ENCODE assay signal across 8 mouse cellular contexts in genomic region chr8:111732004-111732403, GRCm38 (mm10). TPM values are rescaled to one million over a fixed set of nuclear protein-coding genes. Genes with fewer than 3 reads are reported as not detected.
A peak's percentile ranks its signal among the peaks of the same experiment; 100 is the strongest.
DNase-seq lines count a peak whose midpoint lies in the region; ATAC-seq and TF ChIP-seq lines count a peak whose summit lies in the region.

No protein-coding gene starts in this region.

- no peak for TF ChIP-seq RAD21 in CH12.LX (IDR thresholded peaks at IDR 0.05; ENCODE audit: low read depth, low read length)

- WGBS in forebrain, embryonic 10.5 days, result 0% methylated on average over 41 of the region's 41 CpGs
- WGBS in heart, embryonic 15.5 days, result under 1% methylated on average over 38 of the region's 41 CpGs
- WGBS in liver, embryonic 12.5 days (ENCODE audit: insufficient replicate concordance), result 1% methylated on average over 39 of the region's 41 CpGs
- under 1% methylated on average over 28 of the region's 41 CpGs for WGBS in stomach, embryonic 14.5 days

- peak overlapping the region; percentile 95 for H3K4me2 ChIP-seq in CH12.LX (ENCODE audit: insufficient read depth, low read depth, poor library complexity, severe bottlenecking)
- H3K4me2 ChIP-seq in heart, embryonic 15.5 days, result peak overlapping the region; percentile 89
- H3K4me2 ChIP-seq in liver, embryonic 12.5 days, result peak overlapping the region; percentile 89
- H3K4me2 ChIP-seq in stomach, embryonic 14.5 days (replicated peaks; ENCODE audit: low read depth, low read length), result peak overlapping the region; percentile 74

- in situ Hi-C loops in CH12.LX (cut with MboI; ENCODE audit: low pct_ligation_motif_present, low pct_unique_long_range_greater_than_20kb, low sequenced_read_pairs), result loop anchor here (10.0 kb wide), 1 partner anchor 103 kb away; no protein-coding TSS in a partner anchor

- H3K9ac ChIP-seq in CH12.LX (ENCODE audit: insufficient read depth, low read depth), result peak overlapping the region; percentile 57
- peak overlapping the region; percentile 82 for H3K9ac ChIP-seq in heart, embryonic 15.5 days
- peak overlapping the region; percentile 66 for H3K9ac ChIP-seq in liver, embryonic 12.5 days
- H3K9ac ChIP-seq in stomach, embryonic 14.5 days (replicated peaks; ENCODE audit: low read depth, low read length), result peak overlapping the region; percentile 81

- no peak for TF ChIP-seq CTCF in CH12.LX (conservative IDR thresholded peaks at IDR 0.05 in 1 of 2, IDR thresholded peaks at IDR 0.05 in 1 of 2; ENCODE audit: low read depth in 2 of 2, low read length in 2 of 2)

- ATAC-seq in heart, embryonic 15.5 days (replicated peaks; ENCODE audit: insufficient number of reproducible peaks, insufficient read depth, low FRiP score, low read depth), result peak; percentile 90
- peak; percentile 91 for ATAC-seq in liver, embryonic 12.5 days
- ATAC-seq in stomach, embryonic 14.5 days (ENCODE audit: insufficient number of reproducible peaks, insufficient read depth, low FRiP score, low read depth), result peak; percentile 92

- no peaks in the 10 kb centered on the region for H3K36me3 ChIP-seq in CH12.LX (replicated peaks in 1 of 2; ENCODE audit: control insufficient read depth in 1 of 2, insufficient read depth in 1 of 2, low read length in 1 of 2)
- H3K36me3 ChIP-seq in forebrain, embryonic 10.5 days (replicated peaks), result peaks cover 6% of the 10 kb centered on the region; the same call in 1 of the 2 replicates
- H3K36me3 ChIP-seq in heart, embryonic 15.5 days, result no peaks in the 10 kb centered on the region
- H3K36me3 ChIP-seq in liver, embryonic 12.5 days, result no peaks in the 10 kb centered on the region
- H3K36me3 ChIP-seq in stomach, embryonic 14.5 days (ENCODE audit: control insufficient read depth, insufficient read depth, low read length), result no peaks in the 10 kb centered on the region

- peaks cover 78% of the 10 kb centered on the region for H3K27me3 ChIP-seq in CH12.LX (replicated peaks)
- H3K27me3 ChIP-seq in forebrain, embryonic 10.5 days (ENCODE audit: poor library complexity, severe bottlenecking), result no peaks in the 10 kb centered on the region
- no peaks in the 10 kb centered on the region for H3K27me3 ChIP-seq in heart, embryonic 15.5 days
- H3K27me3 ChIP-seq in liver, embryonic 12.5 days (replicated peaks), result peaks cover 94% of the 10 kb centered on the region
- no peaks in the 10 kb centered on the region for H3K27me3 ChIP-seq in stomach, embryonic 14.5 days (ENCODE audit: control insufficient read depth, insufficient read depth, low read length)

- peaks cover 7 to 10% of the 10 kb centered on the region in 2 experiments; a peak in 3 of 4 replicates for H3K4me1 ChIP-seq in CH12.LX (ENCODE audit: control insufficient read depth in 1 of 2, insufficient read depth in 2 of 2)
- H3K4me1 ChIP-seq in forebrain, embryonic 10.5 days, result peaks cover 88% of the 10 kb centered on the region
- peaks cover 92% of the 10 kb centered on the region for H3K4me1 ChIP-seq in heart, embryonic 15.5 days (replicated peaks)
- peaks cover 83% of the 10 kb centered on the region for H3K4me1 ChIP-seq in liver, embryonic 12.5 days
- H3K4me1 ChIP-seq in stomach, embryonic 14.5 days (ENCODE audit: control insufficient read depth, insufficient read depth, low read length), result peaks cover 72% of the 10 kb centered on the region

- H3K27ac ChIP-seq in CH12.LX (ENCODE audit: insufficient read depth, low read depth), result no peak overlapping the region
- peak overlapping the region; percentile 91 for H3K27ac ChIP-seq in forebrain, embryonic 10.5 days
- H3K27ac ChIP-seq in heart, embryonic 15.5 days, result peak overlapping the region; percentile 92
- H3K27ac ChIP-seq in liver, embryonic 12.5 days, result peak overlapping the region; percentile 58; the same call in 1 of the 2 replicates
- H3K27ac ChIP-seq in stomach, embryonic 14.5 days (ENCODE audit: low read length), result peak overlapping the region; percentile 88

- peak; percentile 61 for TF ChIP-seq POLR2A in CH12.LX (IDR thresholded peaks at IDR 0.05; ENCODE audit: low read depth, low read length)

- H3K9me3 ChIP-seq in CH12.LX (replicated peaks; ENCODE audit: low read length), result no peaks in the 10 kb centered on the region
- no peaks in the 10 kb centered on the region for H3K9me3 ChIP-seq in forebrain, embryonic 10.5 days
- H3K9me3 ChIP-seq in heart, embryonic 15.5 days (replicated peaks), result no peaks in the 10 kb centered on the region
- H3K9me3 ChIP-seq in liver, embryonic 12.5 days (replicated peaks), result no peaks in the 10 kb centered on the region
- H3K9me3 ChIP-seq in stomach, embryonic 14.5 days (ENCODE audit: control insufficient read depth, low read depth, low read length), result no peaks in the 10 kb centered on the region

- no peaks in the 10 kb centered on the region for H3K79me2 ChIP-seq in CH12.LX (replicated peaks; ENCODE audit: control insufficient read depth, extremely low read depth, insufficient read depth, poor library complexity, severe bottlenecking)

- DNase-seq in CH12.LX (ENCODE audit: extremely low read depth), result peak; percentile 83
- peak; percentile 84 for DNase-seq in c-Kit-positive CD71-positive TER-119-negative erythroid progenitor cells, embryonic 14.5 days (ENCODE audit: low read depth)
- DNase-seq in forebrain, embryonic 10.5 days (ENCODE audit: extremely low spot score, low spot score), result peak; percentile 98
- DNase-seq in kidney, postnatal 14 days, result peak; percentile 99
- peak; percentile 86 for DNase-seq in natural killer cell, adult 2 months (ENCODE audit: low spot score in 2 of 2)

- no peak for TF ChIP-seq EP300 in CH12.LX (IDR thresholded peaks at IDR 0.05; ENCODE audit: low read length)

- dilution Hi-C loops in CH12.LX (cut with MboI; ENCODE audit: extremely low pct_ligation_motif_present, extremely low pct_unique_long_range_greater_than_20kb, low sequenced_read_pairs), result no loop called here

- H3K4me3 ChIP-seq in CH12.LX (replicated peaks in 1 of 3; ENCODE audit: low read depth in 2 of 3, low read length in 2 of 3, poor library complexity in 1 of 3), result peak overlapping the region; percentile 50 to 77 (median 57)
- H3K4me3 ChIP-seq in forebrain, embryonic 10.5 days, result peak overlapping the region; percentile 85
- H3K4me3 ChIP-seq in heart, embryonic 15.5 days, result peak overlapping the region; percentile 69
- peak overlapping the region; percentile 64 for H3K4me3 ChIP-seq in liver, embryonic 12.5 days
- peak overlapping the region; percentile 77 for H3K4me3 ChIP-seq in stomach, embryonic 14.5 days (ENCODE audit: low read depth, low read length)

TF ChIP-seq in CH12.LX, 34 proteins besides CTCF, POLR2A, EP300 and RAD21:
- TF ChIP-seq HCFC1 (IDR thresholded peaks at IDR 0.05; ENCODE audit: low read depth, low read length) (peak; percentile 22; the same call in 1 of the 2 replicates), MXI1 (IDR thresholded peaks at IDR 0.05; ENCODE audit: low read depth, low read length) (peak; percentile 41; the same call in 1 of the 2 replicates), ZC3H11A (IDR thresholded peaks at IDR 0.05; ENCODE audit: low read depth, low read length) (no peak), ELF1 (IDR thresholded peaks at IDR 0.05; ENCODE audit: low read depth, low read length) (peak; percentile 27; the same call in 1 of the 2 replicates), ZKSCAN1 (IDR thresholded peaks at IDR 0.05; ENCODE audit: borderline replicate concordance, low read depth, low read length) (no peak), MAX (IDR thresholded peaks at IDR 0.05; ENCODE audit: low read length) (no peak), UBTF (IDR thresholded peaks at IDR 0.05; ENCODE audit: low read depth, low read length) (no peak), USF2 (conservative IDR thresholded peaks at IDR 0.05; ENCODE audit: low read depth, low read length) (no peak), BHLHE40 (IDR thresholded peaks at IDR 0.05; ENCODE audit: low read depth, low read length) (no peak), NELFE (IDR thresholded peaks at IDR 0.05; ENCODE audit: low read depth, low read length) (0 out of 2 replicates have a peak, but pooled peaks have one; percentile 17), TCF12 (IDR thresholded peaks at IDR 0.05; ENCODE audit: low read depth, low read length) (0 out of 2 replicates have a peak, but pooled peaks have one; percentile 42), KAT2A (IDR thresholded peaks at IDR 0.05; ENCODE audit: insufficient replicate concordance, low read length) (no peak), SMC3 (IDR thresholded peaks at IDR 0.05; ENCODE audit: low read depth, low read length) (no peak), IRF4 (IDR thresholded peaks at IDR 0.05; ENCODE audit: low read depth, low read length) (no peak)

RNA-seq across cellular contexts. Expression of gene Bcar1, which starts 11.6 kb away (rescaled TPM):
- total RNA-seq in CH12.LX (2012; rRNA removed), result 1.2 and 2.1 TPM in 2 replicates
- total RNA-seq in CH12.LX (2014; rRNA removed), result 0.74 and 0.97 TPM in 2 replicates
- polyA plus RNA-seq in CH12.LX (2012; ENCODE audit: insufficient read length, low read depth), result 1.2 and 1.5 TPM in 2 replicates
- polyA plus RNA-seq in forebrain, embryonic 10.5 days (2016; fragmentation: Nextera tagmentation; extraction: Ambion mirVana), result 46.6 and 49.9 TPM in 2 replicates
- polyA plus RNA-seq in heart, embryonic 15.5 days (2015; fragmentation: Nextera tagmentation; extraction: Ambion mirVana), result 40.1 and 45.3 TPM in 2 replicates
- 9.5 and 10.3 TPM in 2 replicates for polyA plus RNA-seq in liver, embryonic 12.5 days (2016; fragmentation: Nextera tagmentation; extraction: Ambion mirVana)
- 43.5 and 46.5 TPM in 2 replicates for polyA plus RNA-seq in stomach, embryonic 14.5 days (2014; fragmentation: Nextera tagmentation; extraction: Ambion mirVana)

RNA-seq across cellular contexts. Expression of gene Ctrb1, which starts 41.2 kb away (rescaled TPM):
- total RNA-seq in CH12.LX (2012; rRNA removed) (not detected in 2 replicates), CH12.LX (2014; rRNA removed) (not detected in 2 replicates)
- not detected in 2 replicates for polyA plus RNA-seq in CH12.LX (2012; ENCODE audit: insufficient read length, low read depth)
- not detected in 2 replicates for polyA plus RNA-seq in forebrain, embryonic 10.5 days (2016; fragmentation: Nextera tagmentation; extraction: Ambion mirVana)
- polyA plus RNA-seq in heart, embryonic 15.5 days (2015; fragmentation: Nextera tagmentation; extraction: Ambion mirVana), result 0.43 and 2.9 TPM in 2 replicates
- polyA plus RNA-seq in liver, embryonic 12.5 days (2016; fragmentation: Nextera tagmentation; extraction: Ambion mirVana), result not detected in 2 replicates
- polyA plus RNA-seq in stomach, embryonic 14.5 days (2014; fragmentation: Nextera tagmentation; extraction: Ambion mirVana), result 201 TPM in 1 of 2 replicates, not detected in the other
